In genomic region chr11:90317482-90317881, GRCm38 (mm10) we compare ENCODE assay signal across 8 mouse cellular contexts.
DNase-seq lines count a peak whose midpoint lies in the region; ATAC-seq and TF ChIP-seq lines count a peak whose summit lies in the region.

No protein-coding gene starts in this region.

- no peak overlapping the region for H3K4me2 ChIP-seq in lung, embryonic 14.5 days
- no peak overlapping the region for H3K4me2 ChIP-seq in stomach, postnatal 0 days (replicated peaks; ENCODE audit: low read depth)

- peak; percentile 83 for TF ChIP-seq CTCF in lung, embryonic 14.5 days (IDR thresholded peaks at IDR 0.05; ENCODE audit: low read depth)
- peak; percentile 92 for TF ChIP-seq CTCF in stomach, postnatal 0 days (IDR thresholded peaks at IDR 0.05; ENCODE audit: low read depth)

- no peaks in the 10 kb centered on the region for H3K9me3 ChIP-seq in lung, embryonic 14.5 days (ENCODE audit: low read depth, low read length)
- no peaks in the 10 kb centered on the region for H3K9me3 ChIP-seq in stomach, postnatal 0 days (ENCODE audit: control insufficient read depth, low read length)

- TF ChIP-seq EP300 in stomach, postnatal 0 days (optimal IDR thresholded peaks at IDR 0.05) = no peak

- no peak overlapping the region for H3K4me3 ChIP-seq in lung, embryonic 14.5 days (ENCODE audit: low read depth, low read length)
- H3K4me3 ChIP-seq in stomach, postnatal 0 days (ENCODE audit: low read depth, low read length) = no peak overlapping the region

- no peak overlapping the region for H3K27ac ChIP-seq in lung, embryonic 14.5 days (ENCODE audit: low read depth)
- H3K27ac ChIP-seq in stomach, postnatal 0 days (replicated peaks) = no peak overlapping the region

- peak; percentile 53 for DNase-seq in gastrocnemius, adult 18-20 months (ENCODE audit: low spot score)
- DNase-seq in gastrocnemius, adult 8-10 months (ENCODE audit: low spot score in 2 of 2) = no peak
- DNase-seq in 3T3-L1 (ENCODE audit: low read depth, low spot score) = peak; percentile 74
- DNase-seq in adrenal gland, adult 2 months = peak; percentile 40
- DNase-seq in embryo, embryonic 11 days = peak; percentile 69
- peak; percentile 57 to 68 for DNase-seq in kidney, postnatal 25 days
- DNase-seq in lung, embryonic 14.5 days = peak; percentile 84
- peak; percentile 44 for DNase-seq in stomach, postnatal 0 days (ENCODE audit: low spot score)

- ATAC-seq in lung, embryonic 14.5 days (ENCODE audit: insufficient read depth) = no peak
- no peak for ATAC-seq in stomach, postnatal 0 days (ENCODE audit: low FRiP score, low TSS enrichment)

- H3K4me1 ChIP-seq in lung, embryonic 14.5 days (ENCODE audit: insufficient read depth) = 0 out of 2 replicates have a peak, but pooled peaks cover 2% of the 10 kb centered on the region
- H3K4me1 ChIP-seq in stomach, postnatal 0 days (replicated peaks; ENCODE audit: control insufficient read depth, insufficient read depth) = no peaks in the 10 kb centered on the region

- no peaks in the 10 kb centered on the region for H3K36me3 ChIP-seq in lung, embryonic 14.5 days (ENCODE audit: insufficient read depth)
- H3K36me3 ChIP-seq in stomach, postnatal 0 days (ENCODE audit: control insufficient read depth, insufficient read depth, low read length) = no peaks in the 10 kb centered on the region

- no peak overlapping the region for H3K9ac ChIP-seq in lung, embryonic 14.5 days
- no peak overlapping the region for H3K9ac ChIP-seq in stomach, postnatal 0 days (ENCODE audit: low read length)

- 9% methylated on average over 4 of the region's 4 CpGs for WGBS in lung, embryonic 14.5 days
- WGBS in stomach, postnatal 0 days = 14% methylated on average over 4 of the region's 4 CpGs

- H3K27me3 ChIP-seq in lung, embryonic 14.5 days (ENCODE audit: insufficient read depth, low read length) = no peaks in the 10 kb centered on the region
- no peaks in the 10 kb centered on the region for H3K27me3 ChIP-seq in stomach, postnatal 0 days (ENCODE audit: control insufficient read depth, insufficient read depth, low read length)

Comparison
In these comparisons a context has a peak if more than half of its experiments do, and no peak if none do; other contexts are left out.
1. DNase-seq: peak in gastrocnemius, adult 18-20 months (single experiment), 3T3-L1 (single experiment), adrenal gland, adult 2 months (single experiment), embryo, embryonic 11 days (single experiment), kidney, postnatal 25 days (2 of 2), lung, embryonic 14.5 days (single experiment) and stomach, postnatal 0 days (single experiment); none in gastrocnemius, adult 8-10 months (0 of 2).